In genomic region chr2:155050108-155050503, GRCm38 (mm10) we compare ENCODE assay signal across 8 mouse cellular contexts. TPM values are rescaled to one million over a fixed set of nuclear protein-coding genes. Genes with fewer than 3 reads are reported as not detected.
DNase-seq lines count a peak whose midpoint lies in the region; ATAC-seq and TF ChIP-seq lines count a peak whose summit lies in the region.

No protein-coding gene starts in this region.

- peak overlapping the region; percentile 72 for H3K4me3 ChIP-seq in embryonic facial prominence, embryonic 10.5 days
- H3K4me3 ChIP-seq in lung, embryonic 14.5 days (ENCODE audit: low read depth, low read length): peak overlapping the region; percentile 49
- peak overlapping the region; percentile 48 for H3K4me3 ChIP-seq in stomach, postnatal 0 days (ENCODE audit: low read depth, low read length)

- H3K27me3 ChIP-seq in embryonic facial prominence, embryonic 10.5 days (replicated peaks; ENCODE audit: low read depth, poor library complexity, severe bottlenecking): no peaks in the 10 kb centered on the region
- H3K27me3 ChIP-seq in lung, embryonic 14.5 days (ENCODE audit: insufficient read depth, low read length): no peaks in the 10 kb centered on the region
- H3K27me3 ChIP-seq in stomach, postnatal 0 days (ENCODE audit: control insufficient read depth, insufficient read depth, low read length): no peaks in the 10 kb centered on the region

- no peak for TF ChIP-seq CTCF in lung, embryonic 14.5 days (IDR thresholded peaks at IDR 0.05; ENCODE audit: low read depth)
- TF ChIP-seq CTCF in stomach, postnatal 0 days (IDR thresholded peaks at IDR 0.05; ENCODE audit: low read depth): no peak

- H3K4me1 ChIP-seq in embryonic facial prominence, embryonic 10.5 days: peaks cover 39% of the 10 kb centered on the region
- H3K4me1 ChIP-seq in lung, embryonic 14.5 days (ENCODE audit: insufficient read depth): peaks cover 9% of the 10 kb centered on the region; the same call in 1 of the 2 replicates
- H3K4me1 ChIP-seq in stomach, postnatal 0 days (replicated peaks; ENCODE audit: control insufficient read depth, insufficient read depth): no peaks in the 10 kb centered on the region

- peak overlapping the region; percentile 49 for H3K9ac ChIP-seq in lung, embryonic 14.5 days
- peak overlapping the region; percentile 63 for H3K9ac ChIP-seq in stomach, postnatal 0 days (ENCODE audit: low read length)

- peak overlapping the region; percentile 92 for H3K27ac ChIP-seq in embryonic facial prominence, embryonic 10.5 days (replicated peaks)
- H3K27ac ChIP-seq in lung, embryonic 14.5 days (ENCODE audit: low read depth): peak overlapping the region; percentile 74
- H3K27ac ChIP-seq in stomach, postnatal 0 days (replicated peaks): peak overlapping the region; percentile 75

- WGBS in embryonic facial prominence, embryonic 10.5 days: 24% methylated on average over 5 of the region's 5 CpGs
- 17% methylated on average over 5 of the region's 5 CpGs for WGBS in lung, embryonic 14.5 days
- 18% methylated on average over 5 of the region's 5 CpGs for WGBS in stomach, postnatal 0 days

- TF ChIP-seq EP300 in stomach, postnatal 0 days (optimal IDR thresholded peaks at IDR 0.05): no peak

- peak; percentile 26; the same call in 1 of the 2 replicates for ATAC-seq in lung, embryonic 14.5 days (ENCODE audit: insufficient read depth)
- peak; percentile 14; the same call in 1 of the 2 replicates for ATAC-seq in stomach, postnatal 0 days (ENCODE audit: low FRiP score, low TSS enrichment)
- no peak; the same call in 1 of the 2 replicates for ATAC-seq in frontal cortex, adult (ENCODE audit: low TSS enrichment)

- peak overlapping the region; percentile 84 for H3K4me2 ChIP-seq in lung, embryonic 14.5 days
- H3K4me2 ChIP-seq in stomach, postnatal 0 days (replicated peaks; ENCODE audit: low read depth): peak overlapping the region; percentile 84

- intact Hi-C loops in heart, postnatal 10 days (cut with DNase I): no loop called here

- H3K9me3 ChIP-seq in embryonic facial prominence, embryonic 10.5 days: no peaks in the 10 kb centered on the region
- H3K9me3 ChIP-seq in lung, embryonic 14.5 days (ENCODE audit: low read depth, low read length): no peaks in the 10 kb centered on the region
- no peaks in the 10 kb centered on the region for H3K9me3 ChIP-seq in stomach, postnatal 0 days (ENCODE audit: control insufficient read depth, low read length)

- no peaks in the 10 kb centered on the region for H3K36me3 ChIP-seq in embryonic facial prominence, embryonic 10.5 days (replicated peaks)
- no peaks in the 10 kb centered on the region for H3K36me3 ChIP-seq in lung, embryonic 14.5 days (ENCODE audit: insufficient read depth)
- H3K36me3 ChIP-seq in stomach, postnatal 0 days (ENCODE audit: control insufficient read depth, insufficient read depth, low read length): no peaks in the 10 kb centered on the region

- peak; percentile 36 for DNase-seq in kidney, adult 9 months
- DNase-seq in kidney, adult 8-10 months: no peak
- DNase-seq in embryonic facial prominence, embryonic 10.5 days (ENCODE audit: low spot score): no peak
- DNase-seq in heart, postnatal 10 days: peak; percentile 35 to 38
- DNase-seq in lung, embryonic 14.5 days: peak; percentile 28
- DNase-seq in stomach, postnatal 0 days (ENCODE audit: low spot score): no peak
- no peak for DNase-seq in thymus, adult 18-20 months

RNA-seq across cellular contexts. Expression of gene Ahcy, which starts 24.2 kb away (rescaled TPM):
- polyA plus RNA-seq in embryonic facial prominence, embryonic 10.5 days (2016; fragmentation: Nextera tagmentation; extraction: Ambion mirVana): 105 and 109 TPM in 2 replicates
- 10 to 100 TPM; 12.3 to 13.2 TPM for total RNA-seq in heart, postnatal 10 days (2021)
- polyA plus RNA-seq in lung, embryonic 14.5 days (2014; fragmentation: Nextera tagmentation; extraction: Ambion mirVana): 74.7 and 85.6 TPM in 2 replicates
- polyA plus RNA-seq in stomach, postnatal 0 days (2015; fragmentation: Nextera tagmentation; extraction: Ambion mirVana): 23.8 and 25.2 TPM in 2 replicates

RNA-seq across cellular contexts. Expression of gene Gm14226, which starts 32.0 kb away (rescaled TPM):
- polyA plus RNA-seq in embryonic facial prominence, embryonic 10.5 days (2016; fragmentation: Nextera tagmentation; extraction: Ambion mirVana): 0.88 and 1.3 TPM in 2 replicates
- total RNA-seq in heart, postnatal 10 days (2021): under 1 TPM; 0.07 to 0.10 TPM
- polyA plus RNA-seq in lung, embryonic 14.5 days (2014; fragmentation: Nextera tagmentation; extraction: Ambion mirVana): 0.26 and 0.38 TPM in 2 replicates
- polyA plus RNA-seq in stomach, postnatal 0 days (2015; fragmentation: Nextera tagmentation; extraction: Ambion mirVana): 0.24 and 0.48 TPM in 2 replicates

Comparison
In these comparisons a context has a peak if more than half of its experiments do, and no peak if none do; other contexts are left out.
1. DNase-seq: peak in kidney, adult 9 months (single experiment), heart, postnatal 10 days (2 of 2) and lung, embryonic 14.5 days (single experiment); none in kidney, adult 8-10 months (0 of 2), embryonic facial prominence, embryonic 10.5 days (single experiment), stomach, postnatal 0 days (single experiment) and thymus, adult 18-20 months (0 of 2).
2. Peak in every context shown above with its lines, with median percentiles within 50 percentile points of each other: H3K27ac ChIP-seq and H3K4me3 ChIP-seq.